Mouse (Mus musculus) limb, embryonic 13.5 days (tissue): Measurements from ENCODE around the gene Noct. TPM values are rescaled to one million over a fixed set of nuclear protein-coding genes. Genes with fewer than 3 reads are reported as not detected.

ENCODE experiments used
- ATAC-seq: fragments of 200-750 bp; cut with Nextera tagmentation; 2 replicates; pipeline ENCODE4 v1.8.0; 2017; ENCODE audit warnings: low read depth, moderate number of reproducible peaks, moderate TSS enrichment; ENCODE audit not compliant: low FRiP score
- H3K27ac ChIP-seq: fragments of 300-500 bp; sonication (generic); 2 replicates; pipeline ENCODE4 v1.5.1; 2015; ENCODE audit warnings: inconsistent platforms, mild to moderate bottlenecking, moderate library complexity
- H3K27me3 ChIP-seq: fragments of 300-500 bp; sonication (generic); 2 replicates; pipeline ENCODE4 v1.6.1; 2015; ENCODE audit warnings: mild to moderate bottlenecking, inconsistent platforms
- H3K36me3 ChIP-seq: fragments of 300-500 bp; sonication (generic); 2 replicates; pipeline ENCODE4 v1.6.1; 2015; ENCODE audit warnings: inconsistent platforms, mild to moderate bottlenecking, moderate library complexity
- H3K4me1 ChIP-seq: fragments of 300-500 bp; sonication (generic); 2 replicates; pipeline ENCODE4 v1.6.1; 2015; ENCODE audit warnings: inconsistent platforms
- H3K4me2 ChIP-seq: fragments of 300-500 bp; sonication (generic); replicated peaks from 2 replicates; pipeline ENCODE4 v1.6.1; 2015; ENCODE audit warnings: inconsistent platforms, mild to moderate bottlenecking, moderate library complexity
- H3K4me3 ChIP-seq: fragments of 300-500 bp; sonication (generic); 2 replicates; pipeline ENCODE4 v1.5.1; 2015; ENCODE audit warnings: moderate library complexity, mild to moderate bottlenecking, inconsistent platforms
- H3K9ac ChIP-seq: fragments of 300-500 bp; sonication (generic); 2 replicates; pipeline ENCODE4 v1.6.1; 2015; ENCODE audit warnings: mild to moderate bottlenecking, inconsistent platforms
- H3K9me3 ChIP-seq: fragments of 300-500 bp; sonication (generic); 2 replicates; pipeline ENCODE4 v1.6.1; 2016; ENCODE audit warnings: inconsistent platforms
- WGBS: fragments of 180-500 bp; shearing (Covaris S2); methylation state at CpG from one replicate; pipeline ENCODE4 v1.1.7; 2015; 5-methylcytosine and 5-hydroxymethylcytosine counted together
- polyA plus RNA-seq: library from polyadenylated mRNA; unstranded; fragments of >200 nt; fragmentation: Nextera tagmentation; extraction: Ambion mirVana; gene quantifications from 2 replicates; pipeline ENCODE4 v1.2.1, GENCODE M21; 2015

Noct gene
- polyA plus RNA-seq, 1 experiment from 2014 or later: 10.0 TPM

DNA sequence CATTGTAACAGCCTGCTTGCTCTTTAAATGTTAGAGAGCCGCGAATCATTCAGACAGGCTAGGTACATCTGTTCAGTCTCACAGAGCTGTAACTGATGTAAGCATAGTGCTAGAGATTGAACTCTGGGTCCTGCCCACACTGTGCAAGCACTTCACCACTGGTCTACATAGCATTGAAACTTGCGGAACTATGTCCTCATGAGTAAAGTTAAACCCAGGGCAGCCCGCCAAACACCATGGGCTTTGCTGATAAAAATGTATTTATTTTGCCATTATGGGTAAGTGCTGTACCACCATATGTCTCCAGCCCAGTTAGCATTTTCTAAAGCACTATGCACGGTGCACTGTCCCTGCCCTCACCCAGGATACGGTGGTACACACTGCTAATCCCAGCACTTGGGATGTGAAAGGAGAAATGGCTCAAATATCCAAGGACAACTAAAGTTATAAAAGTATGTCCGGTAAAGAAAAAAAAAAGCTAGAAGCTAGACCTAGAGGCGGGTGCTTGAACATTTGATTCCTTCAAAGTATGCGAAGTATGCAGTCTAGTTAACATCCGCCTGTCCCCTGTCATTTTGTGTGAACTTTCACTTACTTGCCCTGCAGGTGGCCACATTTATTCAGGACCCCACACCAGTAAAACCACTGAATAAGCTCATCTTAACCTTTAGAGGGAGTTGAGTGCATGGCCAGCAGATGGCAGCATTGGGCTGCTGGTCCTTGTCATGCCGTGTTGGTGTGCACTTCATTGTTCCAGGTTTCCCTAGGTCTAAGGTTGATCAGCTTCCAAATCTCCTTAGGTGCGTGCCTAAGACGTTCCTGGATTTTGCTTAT is 9.9 kb downstream of the Noct start:
- H3K9ac ChIP-seq: no peak overlapping the region
- H3K36me3 ChIP-seq: no peaks in the 10 kb centered on the region
- no peaks in the 10 kb centered on the region for H3K9me3 ChIP-seq
- no peaks in the 10 kb centered on the region for H3K27me3 ChIP-seq
- no peak overlapping the region for H3K27ac ChIP-seq
- ATAC-seq: peak; percentile 82
- H3K4me1 ChIP-seq: peaks cover 22% of the 10 kb centered on the region
- WGBS: 35% methylated on average over 13 of the region's 13 CpGs
- H3K4me2 ChIP-seq: no peak overlapping the region
- H3K4me3 ChIP-seq: no peak overlapping the region

DNA sequence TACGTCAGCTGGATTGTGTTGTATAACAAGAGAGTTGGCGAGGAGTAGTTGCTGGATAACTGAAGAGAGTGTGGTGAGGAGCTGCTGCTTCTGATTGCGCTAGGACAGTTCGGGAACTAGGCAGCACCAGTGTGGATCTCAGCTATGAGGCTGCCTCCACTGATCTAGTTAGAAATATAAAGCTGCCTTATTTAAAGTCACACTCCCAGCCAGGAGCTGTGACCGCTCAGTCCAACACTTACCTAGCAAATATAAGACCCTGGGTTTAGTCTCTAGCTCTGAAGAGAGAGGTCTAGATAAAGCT is 10.5 kb downstream of the Noct start:
- H3K9ac ChIP-seq: no peak overlapping the region
- WGBS: 79% methylated on average over 5 of the region's 5 CpGs
- H3K27me3 ChIP-seq: no peaks in the 10 kb centered on the region
- H3K9me3 ChIP-seq: no peaks in the 10 kb centered on the region
- H3K4me1 ChIP-seq: peaks cover 22% of the 10 kb centered on the region
- no peak overlapping the region for H3K27ac ChIP-seq
- H3K4me3 ChIP-seq: no peak overlapping the region
- peaks cover 4% of the 10 kb centered on the region; the same call in 1 of the 2 replicates for H3K36me3 ChIP-seq
- peak; percentile 25 for ATAC-seq
- no peak overlapping the region for H3K4me2 ChIP-seq

DNA sequence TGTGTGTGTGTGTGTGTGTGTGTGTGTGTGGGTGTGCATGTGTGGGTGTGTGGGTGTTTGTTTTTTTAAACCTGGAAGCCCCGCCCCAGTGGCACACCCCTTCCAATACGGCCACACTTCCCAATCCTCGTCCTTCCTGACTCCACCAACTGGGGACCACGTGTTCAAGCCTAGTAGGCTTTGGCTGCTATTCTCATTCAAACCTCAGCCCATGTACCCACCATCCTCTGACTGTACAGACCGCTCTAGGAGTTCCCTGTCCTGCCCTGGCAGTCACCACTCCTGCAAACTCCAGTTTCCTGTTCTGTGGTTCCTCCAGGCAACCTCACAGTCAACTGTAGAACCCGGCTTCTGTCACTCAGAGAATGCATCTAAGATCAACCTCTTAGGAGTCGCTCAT is 14.3 kb downstream of the Noct start:
- H3K4me1 ChIP-seq: peaks cover 13% of the 10 kb centered on the region
- H3K9me3 ChIP-seq: no peaks in the 10 kb centered on the region
- no peaks in the 10 kb centered on the region for H3K27me3 ChIP-seq
- no peak overlapping the region for H3K9ac ChIP-seq
- H3K4me2 ChIP-seq: no peak overlapping the region
- ATAC-seq: no peak
- no peak overlapping the region for H3K27ac ChIP-seq
- no peak overlapping the region for H3K4me3 ChIP-seq
- H3K36me3 ChIP-seq: peaks cover 4% of the 10 kb centered on the region; the same call in 1 of the 2 replicates
- 74% methylated on average over 7 of the region's 7 CpGs for WGBS

DNA sequence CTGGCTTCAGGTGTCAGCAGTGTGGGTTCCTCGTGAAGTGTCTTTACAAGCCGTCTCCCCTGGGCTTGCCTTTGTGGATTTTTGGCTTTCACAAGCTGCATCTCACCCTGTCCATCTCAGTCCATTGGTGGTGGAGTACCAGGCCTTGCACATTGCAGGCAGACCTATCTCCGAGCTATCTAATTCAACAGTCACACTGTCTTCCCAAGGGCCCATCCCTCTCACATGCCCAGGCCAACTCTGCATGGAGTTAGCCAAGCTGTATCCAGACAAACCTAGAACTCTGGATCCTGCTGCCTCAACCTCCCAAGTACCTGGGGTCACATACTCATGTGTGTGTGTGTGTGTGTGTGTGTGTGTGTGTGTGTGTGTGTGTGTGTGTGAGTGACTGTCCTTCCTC is 15.3 kb downstream of the Noct start:
- no peaks in the 10 kb centered on the region for H3K9me3 ChIP-seq
- no peak overlapping the region for H3K9ac ChIP-seq
- H3K36me3 ChIP-seq: peaks cover 4% of the 10 kb centered on the region; the same call in 1 of the 2 replicates
- H3K4me1 ChIP-seq: peaks cover 4% of the 10 kb centered on the region; the same call in 1 of the 2 replicates
- no peak overlapping the region for H3K27ac ChIP-seq
- ATAC-seq: no peak
- H3K27me3 ChIP-seq: no peaks in the 10 kb centered on the region
- H3K4me2 ChIP-seq: no peak overlapping the region
- H3K4me3 ChIP-seq: no peak overlapping the region
- WGBS: 85% methylated on average over 3 of the region's 3 CpGs

DNA sequence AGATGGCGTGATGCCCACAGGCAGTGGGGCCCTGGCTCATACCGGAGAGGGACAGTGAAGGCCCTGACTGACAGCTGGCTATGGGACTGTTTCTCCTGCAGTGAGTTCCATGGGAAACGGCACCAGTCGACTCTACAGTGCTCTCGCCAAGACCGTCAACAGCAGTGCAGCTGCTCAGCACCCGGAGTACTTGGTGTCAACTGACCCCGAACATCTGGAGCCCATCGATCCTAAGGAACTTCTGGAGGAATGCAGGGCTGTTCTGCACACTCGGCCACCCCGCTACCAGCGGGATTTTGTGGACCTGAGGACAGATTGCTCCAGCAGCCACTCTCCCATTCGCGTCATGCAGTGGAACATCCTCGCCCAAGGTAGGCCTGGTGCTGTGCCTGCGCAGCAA is 23.5 kb downstream of the Noct start:
- peaks cover 51% of the 10 kb centered on the region for H3K36me3 ChIP-seq
- peak; percentile 75; the same call in 1 of the 2 replicates for ATAC-seq

DNA sequence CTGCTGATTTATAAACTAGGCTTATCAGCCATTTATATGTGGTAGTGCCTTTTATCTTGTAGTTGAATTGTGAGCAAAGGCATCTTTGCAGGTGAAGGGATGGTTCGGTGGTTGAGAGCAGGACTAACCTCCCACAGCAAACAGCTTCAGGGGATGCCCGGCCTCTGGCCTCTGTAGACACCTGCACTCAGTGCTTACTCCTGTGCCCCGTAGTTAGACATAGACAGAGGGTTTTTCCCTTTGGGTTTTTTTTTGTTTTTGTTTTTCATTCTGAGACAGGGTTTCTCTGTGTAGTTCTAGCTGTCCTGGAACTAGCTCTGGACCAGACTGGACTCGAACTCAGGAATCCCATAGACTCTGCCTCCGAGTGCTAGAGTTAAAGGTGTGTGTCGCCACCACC is 24.4 kb downstream of the Noct start:
- Histone ChIP-seq H3K9ac (no peak overlapping the region), H3K4me3 (no peak overlapping the region), H3K27me3 (no peaks in the 10 kb centered on the region), H3K36me3 (peaks cover 60% of the 10 kb centered on the region), H3K4me2 (no peak overlapping the region), H3K27ac (no peak overlapping the region), H3K9me3 (no peaks in the 10 kb centered on the region), H3K4me1 (peaks cover 4% of the 10 kb centered on the region; the same call in 1 of the 2 replicates)
- WGBS: 90% methylated on average over 6 of the region's 6 CpGs
- no peak for ATAC-seq

More for the DNA sequence above, 23.5 kb downstream of the Noct start:
- Histone ChIP-seq H3K9me3 (no peaks in the 10 kb centered on the region), H3K27ac (0 out of 2 replicates have a peak overlapping the region, but pooled peaks have one; percentile 1), H3K9ac (peak overlapping the region; percentile 31; the same call in 1 of the 2 replicates), H3K4me3 (no peak overlapping the region), H3K4me1 (peaks cover 4% of the 10 kb centered on the region; the same call in 1 of the 2 replicates), H3K27me3 (no peaks in the 10 kb centered on the region), H3K4me2 (no peak overlapping the region)
- 54% methylated on average over 16 of the region's 16 CpGs for WGBS

GRCm38 (mm10) chr3:51249460-51249859 is 25.2 kb downstream of the Noct start:
- ATAC-seq: no peak
- Histone ChIP-seq H3K9me3 (no peaks in the 10 kb centered on the region), H3K4me1 (peaks cover 4% of the 10 kb centered on the region; the same call in 1 of the 2 replicates), H3K27ac (no peak overlapping the region), H3K4me3 (no peak overlapping the region), H3K4me2 (no peak overlapping the region), H3K36me3 (peaks cover 69% of the 10 kb centered on the region), H3K9ac (no peak overlapping the region), H3K27me3 (no peaks in the 10 kb centered on the region)
- WGBS: 91% methylated on average over 11 of the region's 11 CpGs

DNA sequence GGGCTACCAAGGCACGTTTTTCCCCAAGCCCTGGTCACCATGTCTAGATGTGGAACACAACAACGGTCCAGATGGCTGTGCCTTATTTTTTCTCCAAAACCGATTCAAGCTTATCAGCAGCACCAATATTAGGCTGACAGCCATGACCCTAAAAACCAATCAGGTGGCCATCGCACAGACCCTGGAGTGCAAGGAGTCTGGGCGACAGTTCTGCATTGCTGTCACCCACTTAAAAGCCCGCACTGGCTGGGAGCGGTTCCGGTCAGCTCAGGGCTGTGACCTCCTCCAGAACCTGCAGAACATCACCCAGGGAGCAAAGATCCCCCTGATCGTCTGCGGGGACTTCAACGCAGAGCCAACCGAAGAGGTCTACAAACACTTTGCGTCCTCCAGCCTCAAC is 25.6 kb downstream of the Noct start:
- Histone ChIP-seq H3K4me3 (no peak overlapping the region), H3K9ac (no peak overlapping the region), H3K27ac (no peak overlapping the region), H3K4me1 (peaks cover 4% of the 10 kb centered on the region; the same call in 1 of the 2 replicates), H3K36me3 (peaks cover 73% of the 10 kb centered on the region), H3K9me3 (no peaks in the 10 kb centered on the region), H3K27me3 (no peaks in the 10 kb centered on the region), H3K4me2 (no peak overlapping the region)
- 94% methylated on average over 13 of the region's 13 CpGs for WGBS
- ATAC-seq: no peak

DNA sequence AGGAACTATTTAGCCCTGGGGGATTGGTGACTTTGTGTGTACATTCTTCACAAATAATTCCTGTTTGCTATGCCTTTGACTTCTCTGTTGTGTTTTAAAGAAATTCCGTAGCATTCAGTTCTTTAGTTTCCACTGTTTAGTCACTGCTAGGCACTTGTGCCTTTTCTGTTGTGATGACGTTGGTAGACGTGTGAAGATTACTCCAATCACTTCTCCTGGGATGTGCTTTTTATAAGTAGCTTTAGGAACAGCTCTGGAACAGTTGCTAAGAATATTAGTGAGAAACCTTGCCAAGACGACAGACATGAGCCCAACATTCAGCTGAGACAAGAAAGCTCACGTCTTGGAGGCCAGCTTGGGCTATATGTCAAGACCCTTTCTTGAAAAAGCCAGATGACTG is 26.8 kb downstream of the Noct start:
- Histone ChIP-seq H3K4me2 (no peak overlapping the region), H3K4me3 (no peak overlapping the region), H3K27ac (no peak overlapping the region), H3K27me3 (no peaks in the 10 kb centered on the region), H3K9ac (no peak overlapping the region), H3K4me1 (peaks cover 4% of the 10 kb centered on the region; the same call in 1 of the 2 replicates), H3K36me3 (peaks cover 71% of the 10 kb centered on the region), H3K9me3 (no peaks in the 10 kb centered on the region)
- 83% methylated on average over 5 of the region's 5 CpGs for WGBS
- ATAC-seq: no peak

DNA sequence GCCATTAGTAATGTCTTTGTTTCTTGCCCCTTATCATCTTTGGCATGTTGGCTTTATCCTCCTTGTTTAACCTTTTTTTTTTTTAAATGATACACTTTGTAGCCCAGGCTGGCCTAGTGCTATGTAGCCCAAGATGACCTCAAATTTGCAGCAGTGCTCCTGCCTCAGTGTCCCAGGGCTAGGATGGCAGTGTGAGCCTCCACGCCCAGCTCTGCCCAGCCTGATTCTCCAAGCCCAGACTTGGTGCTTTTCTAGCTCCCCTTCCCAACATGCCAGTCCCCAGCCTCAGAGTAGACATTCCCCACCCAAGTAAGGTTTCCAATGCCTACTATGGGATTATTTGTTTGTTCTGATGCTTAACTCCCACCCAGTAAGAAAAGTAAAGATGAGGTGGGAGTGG is 28.0 kb downstream of the Noct start:
- 95% methylated on average over 1 of the region's 1 CpGs for WGBS
- peaks cover 81% of the 10 kb centered on the region for H3K36me3 ChIP-seq
- H3K27me3 ChIP-seq: no peaks in the 10 kb centered on the region
- ATAC-seq: no peak
- H3K4me1 ChIP-seq: peaks cover 4% of the 10 kb centered on the region; the same call in 1 of the 2 replicates
- no peak overlapping the region for H3K27ac ChIP-seq
- H3K9me3 ChIP-seq: no peaks in the 10 kb centered on the region
- no peak overlapping the region for H3K4me3 ChIP-seq
- no peak overlapping the region for H3K9ac ChIP-seq
- H3K4me2 ChIP-seq: no peak overlapping the region

DNA sequence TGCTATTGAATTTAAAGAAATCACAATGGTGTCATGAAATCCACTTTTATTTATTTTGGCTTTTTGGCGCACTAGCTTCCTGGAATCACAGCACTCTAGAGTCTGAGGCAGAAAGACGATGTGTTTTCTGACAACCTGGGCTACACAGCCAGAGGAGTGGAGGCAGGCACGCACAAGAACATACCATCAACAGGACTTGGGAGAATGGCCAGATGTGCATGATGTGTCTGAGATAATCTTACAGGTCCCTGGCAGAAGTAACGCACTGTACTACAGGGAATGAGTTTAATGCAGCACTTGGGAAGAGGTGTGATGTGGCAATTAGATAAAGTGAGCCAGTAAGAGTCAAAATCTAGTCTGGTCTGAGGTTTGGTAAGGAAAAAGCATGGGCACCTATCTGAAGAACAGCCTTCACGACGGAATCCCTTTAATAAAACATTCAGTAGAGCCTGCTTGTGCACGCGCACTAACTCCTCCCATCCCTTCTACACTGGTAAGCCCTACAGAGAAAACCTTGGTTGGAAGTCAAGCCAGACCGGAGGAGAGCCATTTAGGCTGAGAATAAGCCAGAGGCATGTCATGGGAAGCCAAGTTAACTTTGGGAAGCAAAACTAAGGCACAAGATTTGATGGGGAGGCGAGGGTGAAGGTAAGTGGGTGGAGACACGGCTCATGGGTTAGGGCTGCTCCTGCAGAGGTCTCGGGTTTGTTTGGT is 28.6 kb downstream of the Noct start:
- no peaks in the 10 kb centered on the region for H3K9me3 ChIP-seq
- WGBS: 90% methylated on average over 12 of the region's 12 CpGs

GRCm38 (mm10) chr3:51254784-51255183 is 30.5 kb downstream of the Noct start:
- Histone ChIP-seq H3K36me3 (peaks cover 85% of the 10 kb centered on the region), H3K9me3 (no peaks in the 10 kb centered on the region), H3K27ac (no peak overlapping the region), H3K4me3 (no peak overlapping the region), H3K4me2 (no peak overlapping the region), H3K27me3 (no peaks in the 10 kb centered on the region), H3K4me1 (no peaks in the 10 kb centered on the region), H3K9ac (no peak overlapping the region)
- no peak for ATAC-seq
- 88% methylated on average over 7 of the region's 7 CpGs for WGBS

More for the DNA sequence above, 28.6 kb downstream of the Noct start:
- Histone ChIP-seq H3K27me3 (no peaks in the 10 kb centered on the region), H3K9ac (no peak overlapping the region), H3K27ac (no peak overlapping the region), H3K4me1 (peaks cover 3% of the 10 kb centered on the region; the same call in 1 of the 2 replicates), H3K4me3 (no peak overlapping the region), H3K36me3 (peaks cover 82% of the 10 kb centered on the region), H3K4me2 (no peak overlapping the region)
- ATAC-seq: no peak
